28 mouse cellular contexts compared by ENCODE assay signal in the genomic region with DNA sequence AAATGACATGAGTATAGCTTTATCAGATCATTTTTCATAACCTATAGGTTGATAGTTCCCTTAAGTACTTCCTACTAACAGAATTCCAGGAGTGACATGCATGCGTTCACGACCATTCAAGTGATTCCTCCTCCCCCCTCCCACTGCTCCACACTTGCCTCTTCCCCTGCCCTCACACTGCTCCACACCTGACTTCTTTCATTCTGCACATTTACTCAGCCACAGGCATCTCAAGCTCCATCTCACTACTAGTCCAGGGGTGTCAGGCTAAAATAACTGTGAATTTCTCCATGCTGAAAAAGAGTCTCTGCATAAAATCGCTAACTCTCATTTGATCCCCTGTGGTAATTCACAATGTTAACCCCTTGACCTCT.
"Had no signal": no experiment of that assay in that cellular context is flagged by ENCODE, and none has a peak within 500 bp of the region (broad histone marks: within the 10 kb centered on the region; RNA-seq: fewer than 3 reads in every experiment).

No protein-coding gene starts in this region.

- H3K4me1 ChIP-seq: embryonic facial prominence, embryonic 10.5 days; embryonic facial prominence, embryonic 12.5 days; embryonic facial prominence, embryonic 13.5 days; embryonic facial prominence, embryonic 15.5 days; forebrain, embryonic 10.5 days; forebrain, embryonic 12.5 days; forebrain, embryonic 13.5 days; forebrain, embryonic 15.5 days had no signal

- H3K9me3 ChIP-seq: embryonic facial prominence, embryonic 10.5 days; embryonic facial prominence, embryonic 12.5 days; embryonic facial prominence, embryonic 13.5 days; embryonic facial prominence, embryonic 15.5 days; forebrain, embryonic 10.5 days; forebrain, embryonic 12.5 days; forebrain, embryonic 13.5 days; forebrain, embryonic 15.5 days had no signal

- H3K4me3 ChIP-seq: embryonic facial prominence, embryonic 10.5 days; embryonic facial prominence, embryonic 12.5 days; embryonic facial prominence, embryonic 13.5 days; embryonic facial prominence, embryonic 15.5 days; erythroblast, embryonic 14.5 days; forebrain, embryonic 10.5 days; forebrain, embryonic 12.5 days; forebrain, embryonic 13.5 days; forebrain, embryonic 15.5 days; gastrocnemius, adult 2 months had no signal

- H3K27me3 ChIP-seq: embryonic facial prominence, embryonic 12.5 days; embryonic facial prominence, embryonic 13.5 days; embryonic facial prominence, embryonic 15.5 days; forebrain, embryonic 12.5 days; forebrain, embryonic 13.5 days; forebrain, embryonic 15.5 days had no signal

- ATAC-seq: forebrain, embryonic 13.5 days; forebrain, embryonic 14.5 days; forebrain, embryonic 15.5 days; forebrain, embryonic 16.5 days; forebrain, postnatal 0 days had no signal

- H3K27ac ChIP-seq: embryonic facial prominence, embryonic 10.5 days; embryonic facial prominence, embryonic 12.5 days; embryonic facial prominence, embryonic 13.5 days; embryonic facial prominence, embryonic 15.5 days; forebrain, embryonic 10.5 days; forebrain, embryonic 12.5 days; forebrain, embryonic 13.5 days; forebrain, embryonic 15.5 days; gastrocnemius, adult 2 months had no signal

- H3K36me3 ChIP-seq: embryonic facial prominence, embryonic 10.5 days; embryonic facial prominence, embryonic 12.5 days; embryonic facial prominence, embryonic 13.5 days; embryonic facial prominence, embryonic 15.5 days; forebrain, embryonic 10.5 days; forebrain, embryonic 12.5 days; forebrain, embryonic 15.5 days had no signal

- H3K4me2 ChIP-seq: embryonic facial prominence, embryonic 12.5 days; embryonic facial prominence, embryonic 13.5 days; embryonic facial prominence, embryonic 15.5 days; forebrain, embryonic 12.5 days; forebrain, embryonic 13.5 days; forebrain, embryonic 15.5 days had no signal

- DNase-seq: cerebellum, adult 18-20 months; cerebellum, adult 2 months; cerebellum, adult 8-10 months; cerebellum, adult 9-10 months; cerebellum, adult 9-11 months; cerebellum, postnatal 10 days; cerebellum, postnatal 14 days; cerebellum, postnatal 25 days; cerebellum, postnatal 36 days; embryo, embryonic 11 days; forebrain, postnatal 0 days; gastrocnemius, adult 2 months; gastrocnemius, postnatal 10 days; gastrocnemius, postnatal 14 days; gastrocnemius, postnatal 25 days; gastrocnemius, postnatal 36 days; heart, adult 11 months had no signal

- H3K9ac ChIP-seq: embryonic facial prominence, embryonic 12.5 days; embryonic facial prominence, embryonic 13.5 days; embryonic facial prominence, embryonic 15.5 days; forebrain, embryonic 12.5 days; forebrain, embryonic 13.5 days; forebrain, embryonic 15.5 days; forebrain, postnatal 0 days had no signal
